Mouse (Mus musculus) layer of hippocampus, adult 18-20 months (tissue): Measurements from ENCODE around the gene Entpd4b. TPM values are rescaled to one million over a fixed set of nuclear protein-coding genes. Genes with fewer than 3 reads are reported as not detected.
"Not testable (repeated sequence)": the region's sequence is repeated elsewhere in the genome, so short reads cannot be mapped to it uniquely, and the experiment has no call there.

Experiments used
- DNase-seq, 2 experiments: peaks; one replicate each; pipeline ENCODE4 v3.0.0; 2022; ENCODE audit warnings: low spot score in 2 of 2
- long read RNA-seq: library from polyadenylated mRNA; stranded (forward); transcript quantifications from one replicate; pipeline ENCODE4 v2.0.0, GENCODE M21; 2021
- total RNA-seq, 2 experiments: library from RNA; stranded (reverse); gene quantifications; 2 replicates each; pipeline ENCODE4 v1.2.3; 2021

The Entpd4b gene
- 10 to 100 TPM; 33.1 to 34.8 TPM for total RNA-seq
- long read RNA-seq, transcript Entpd4b-204 (13 exons, 3,589 nt) = major isoform, 41 of 128 reads
- long read RNA-seq, partial matches to known transcripts = 6 of 128 reads
- long read RNA-seq, other reads (novel, unspliced or antisense) = 80 of 128 reads

DNA sequence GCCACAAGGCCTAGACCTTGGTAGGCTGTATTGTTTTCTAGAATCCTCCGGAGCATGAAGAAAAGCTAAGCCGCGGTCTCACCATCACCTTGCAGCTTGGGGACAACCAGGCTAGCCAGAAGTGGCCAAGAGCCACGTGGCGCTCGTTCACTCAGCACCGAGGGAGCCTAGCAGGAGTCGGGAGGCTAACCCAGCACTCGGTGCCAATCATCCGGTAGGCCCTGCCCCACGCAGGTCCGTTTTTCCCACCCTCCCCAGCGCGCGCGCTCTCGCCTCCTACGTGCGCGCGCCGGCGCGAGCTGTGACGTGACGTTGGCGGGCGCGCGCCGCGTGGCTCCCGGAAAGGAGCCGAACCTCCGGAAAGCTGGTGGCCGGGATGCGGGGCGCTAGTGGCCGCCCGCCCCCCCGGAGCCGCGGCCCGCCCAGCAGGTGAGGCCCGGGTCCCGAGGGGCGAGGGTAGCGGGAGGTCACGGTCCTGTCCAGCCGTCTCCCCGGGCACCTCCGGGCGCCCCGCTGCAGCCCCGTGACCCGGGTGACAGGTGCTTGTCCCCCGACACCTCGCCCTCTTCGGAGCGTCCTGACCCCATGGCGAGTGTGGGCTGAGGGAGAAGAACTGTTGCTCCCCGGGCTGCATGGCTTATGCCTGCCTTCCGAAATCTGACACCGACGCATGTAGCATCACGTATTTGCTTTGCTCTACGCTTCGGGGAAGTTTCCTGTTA, at the start of gene Entpd4b:
TSS of gene Entpd4b (plus strand) at position 315 of the 722 bp plus-strand sequence.
- not testable (repeated sequence) for DNase-seq

DNA sequence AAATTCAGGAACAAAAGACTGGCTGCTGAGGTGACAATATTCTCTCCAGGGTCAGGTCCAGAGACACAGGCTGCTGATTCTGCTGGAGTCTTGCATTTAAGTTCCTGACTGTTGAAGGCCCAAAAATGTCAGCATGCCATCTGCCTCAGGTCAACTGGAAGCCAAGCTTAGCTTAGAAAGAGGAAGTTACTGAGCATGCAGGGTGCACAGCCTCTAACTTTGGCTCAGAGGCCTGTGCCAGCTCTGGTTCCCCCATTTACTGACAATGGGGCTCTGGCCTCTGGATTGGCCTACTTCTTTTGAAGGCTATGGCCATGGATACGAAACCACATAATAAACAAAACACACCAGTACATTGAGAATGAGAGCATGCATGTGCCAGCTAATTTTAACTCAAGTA, 48.2 kb upstream of the Entpd4b start:
- not testable (repeated sequence) for DNase-seq

DNA sequence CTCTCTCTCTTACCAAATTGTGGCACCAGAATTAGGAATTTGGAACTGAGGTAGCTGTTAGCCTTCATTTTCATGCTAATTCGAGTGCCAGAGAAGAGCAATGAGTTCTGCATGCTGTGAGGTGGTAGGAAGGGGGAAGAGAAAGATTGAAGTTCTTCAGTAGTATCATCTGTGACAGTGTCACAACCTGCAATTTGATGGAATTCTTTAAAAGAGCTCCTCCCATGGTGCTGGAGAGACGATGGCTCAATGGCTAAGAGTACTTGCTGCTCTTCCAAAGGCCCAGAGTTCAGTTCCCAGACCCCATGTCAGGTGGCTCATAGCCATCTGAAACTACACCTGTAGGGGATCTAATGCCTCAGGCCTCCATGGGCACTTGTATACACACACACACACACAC, 42.8 kb upstream of the Entpd4b start, which contains the start of gene Gm27179:
TSS of gene Gm27179 (minus strand) at position 101 of the 400 bp plus-strand sequence.
- DNase-seq = not testable (repeated sequence)

- DNase-seq = not testable (repeated sequence)
Observed at GRCm38 (mm10) chr14:69520810-69521209, 34.4 kb upstream of the Entpd4b start.

DNA sequence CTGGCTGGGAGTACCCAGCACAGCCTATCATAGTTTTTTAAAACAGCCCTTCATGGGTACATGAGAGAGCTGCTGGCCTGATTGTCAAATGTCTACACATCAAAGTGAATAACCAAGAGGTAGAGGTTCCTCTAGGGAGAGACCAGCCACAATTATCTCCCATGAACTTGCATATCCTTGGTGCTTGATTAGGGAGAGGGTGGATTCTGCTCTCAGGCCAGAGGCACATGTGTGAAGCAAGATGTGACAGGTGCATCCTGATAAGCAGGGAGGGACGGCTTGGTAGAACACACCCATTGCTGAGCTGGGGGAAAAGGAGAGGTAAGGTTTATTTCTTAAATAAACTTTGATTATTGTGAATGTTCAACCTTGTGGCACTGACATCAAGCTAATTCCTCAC, 32.2 kb upstream of the Entpd4b start:
- not testable (repeated sequence) for DNase-seq

DNA sequence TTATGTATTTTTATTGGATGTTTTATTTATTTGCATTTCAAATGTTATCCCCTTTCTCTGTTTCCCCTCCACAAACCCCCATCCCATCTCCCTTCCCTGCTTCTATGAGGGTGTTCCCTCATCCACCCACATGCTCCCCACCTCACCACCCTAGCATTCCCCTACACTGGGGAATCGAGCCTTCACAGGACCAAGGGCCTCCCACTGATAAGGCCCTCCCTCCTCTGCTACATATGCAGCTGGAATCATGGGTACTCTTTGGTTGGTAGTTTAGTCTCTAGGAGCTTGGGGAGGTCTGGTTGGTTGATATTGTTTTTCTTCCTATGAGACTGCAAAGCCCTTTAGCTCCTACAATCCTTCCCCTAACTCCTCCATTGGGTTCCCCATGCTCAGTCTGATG, 29.0 kb upstream of the Entpd4b start:
- DNase-seq = not testable (repeated sequence)

DNA sequence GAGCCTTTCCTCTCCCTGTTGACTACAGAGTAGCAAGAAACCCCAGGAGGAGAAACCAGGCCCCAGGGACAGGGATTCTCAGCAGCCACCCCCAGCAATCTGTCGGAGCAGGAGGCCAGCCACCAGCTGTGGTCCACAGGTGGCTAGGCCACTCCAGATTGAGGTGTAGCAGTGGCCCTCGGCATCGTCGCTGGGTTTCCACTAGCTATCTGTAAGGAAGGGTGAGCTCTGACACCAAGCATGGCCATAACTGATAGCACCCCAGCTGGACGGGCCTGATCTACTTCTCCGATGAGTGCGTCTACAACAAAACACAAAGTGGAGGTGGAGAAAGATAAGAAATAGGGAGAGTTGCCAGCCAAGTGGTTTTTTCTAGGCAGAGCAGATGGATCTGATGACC, 18.7 kb upstream of the Entpd4b start:
- not testable (repeated sequence) for DNase-seq

DNA sequence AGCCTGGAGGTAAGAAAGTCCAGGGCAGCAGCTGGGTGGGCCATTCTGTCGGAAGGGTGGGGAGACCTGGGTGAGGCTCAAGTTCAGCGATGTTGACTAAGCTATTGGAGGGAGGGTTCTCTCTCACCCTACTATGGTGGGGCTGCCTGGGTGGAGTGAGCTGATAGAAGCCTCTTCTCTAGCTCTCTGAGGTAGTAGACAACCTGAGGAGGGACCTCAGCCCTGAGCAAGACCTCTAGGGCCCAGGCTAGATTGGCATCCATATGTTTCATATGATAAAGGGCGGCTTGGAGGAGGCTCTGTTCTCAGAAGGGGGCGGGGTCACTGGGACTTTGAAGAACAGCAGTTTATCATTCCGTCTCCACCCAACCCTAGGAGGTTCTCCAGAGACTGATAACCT, 15.1 kb upstream of the Entpd4b start:
- DNase-seq = not testable (repeated sequence)

DNA sequence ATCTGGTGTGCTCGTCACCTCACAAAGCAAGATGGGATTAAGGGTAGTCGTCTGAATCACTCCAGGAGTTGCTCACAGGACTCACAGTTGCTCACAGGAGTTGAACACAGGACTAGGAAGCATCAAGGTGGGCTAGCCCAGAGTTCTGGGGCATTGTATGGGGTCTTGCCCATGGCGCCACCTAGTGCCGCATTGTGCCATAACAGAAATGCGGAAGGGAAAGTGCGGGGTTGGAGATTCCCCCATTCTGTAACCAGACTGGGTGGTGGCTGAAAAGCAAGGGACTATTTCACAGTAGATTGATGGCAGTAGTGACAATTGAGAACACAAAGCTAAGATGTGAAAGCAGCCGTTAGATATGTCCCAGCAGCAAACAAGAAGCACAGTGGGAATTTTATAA, 12.5 kb upstream of the Entpd4b start:
- DNase-seq = not testable (repeated sequence)

- DNase-seq = not testable (repeated sequence)
Observed at GRCm38 (mm10) chr14:69544033-69544432, 11.2 kb upstream of the Entpd4b start.

DNA sequence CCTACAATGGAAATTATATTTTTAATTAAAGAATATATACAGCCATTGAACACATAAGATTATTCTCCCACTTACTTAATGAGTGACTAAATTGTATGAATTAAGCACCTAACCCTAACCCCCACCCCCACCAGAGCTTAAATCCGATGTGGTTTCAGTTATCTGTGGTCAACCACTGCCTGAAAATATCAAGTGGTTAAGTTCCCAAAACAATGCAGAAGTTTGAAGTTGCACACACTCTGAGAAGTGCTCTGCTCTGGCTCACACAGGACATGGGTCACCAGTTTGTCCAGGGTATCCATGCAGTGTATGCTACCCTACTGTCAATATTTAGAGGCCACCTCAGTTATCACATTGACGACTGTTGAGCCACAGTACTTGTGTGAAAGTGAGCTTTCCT, 10.2 kb upstream of the Entpd4b start:
- not testable (repeated sequence) for DNase-seq

- DNase-seq = not testable (repeated sequence)
Observed at GRCm38 (mm10) chr14:69547310-69547709, 7.9 kb upstream of the Entpd4b start.

DNA sequence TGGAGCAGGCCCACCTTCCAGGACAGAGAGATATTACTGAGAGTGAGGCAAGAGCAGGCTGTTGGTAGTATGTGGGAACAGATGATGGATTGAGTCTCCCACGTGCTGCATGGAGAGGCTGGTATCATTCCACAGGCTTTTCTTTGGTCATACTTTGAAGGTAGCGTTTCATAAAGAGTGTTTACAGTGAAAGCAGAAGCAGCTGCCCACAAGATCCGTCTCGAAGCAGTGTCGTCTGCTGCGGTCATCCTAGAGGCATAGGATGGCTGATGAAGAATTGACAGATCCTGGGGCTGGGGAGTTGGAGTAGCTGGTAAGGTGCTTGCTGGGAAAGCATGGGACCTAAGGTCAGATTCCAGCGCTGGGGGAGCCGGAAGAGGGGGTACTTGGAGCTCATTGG, 1.6 kb downstream of the Entpd4b start:
- not testable (repeated sequence) for DNase-seq

- not testable (repeated sequence) for DNase-seq
Observed at GRCm38 (mm10) chr14:69557550-69557949, 2.3 kb downstream of the Entpd4b start.

Other genes with a start within 250 kb of the Entpd4b start
- gene Gm16867, start 52.1 kb upstream of the Entpd4b start, total RNA-seq = 1 to 10 TPM; 4.7 to 5.2 TPM
- not detected for gene Gm27179, start 42.9 kb upstream of the Entpd4b start, total RNA-seq